Mouse (Mus musculus) layer of hippocampus, adult 18-20 months (tissue): Measurements from ENCODE around the gene Pfn3. TPM values are rescaled to one million over a fixed set of nuclear protein-coding genes. Genes with fewer than 3 reads are reported as not detected.
A peak's percentile ranks its signal among the peaks of the same experiment; 100 is the strongest.

Experiments used
- DNase-seq, 2 experiments: peaks; one replicate each; pipeline ENCODE4 v3.0.0; 2022; ENCODE audit warnings: low spot score in 2 of 2
- total RNA-seq, 2 experiments: library from RNA; stranded (reverse); gene quantifications; 2 replicates each; pipeline ENCODE4 v1.2.3; 2021

Gene Pfn3
- total RNA-seq, 2 experiments from 2014 or later = 0.68 TPM; not detected in 1

- DNase-seq = no peak
Observed at GRCm38 (mm10) chr13:55431889-55432685, 17.1 kb upstream of the Pfn3 start.

GRCm38 (mm10) chr13:55430566-55430965 lies 15.5 kb upstream of the Pfn3 start:
- DNase-seq = no peak

- DNase-seq = no peak
Observed at GRCm38 (mm10) chr13:55429226-55429888, 14.3 kb upstream of the Pfn3 start.

- DNase-seq = no peak
Observed at GRCm38 (mm10) chr13:55426613-55427012, 11.6 kb upstream of the Pfn3 start, which contains the start of gene F12. Gene F12 (minus strand): TSS chr13:55426793.

- peak; percentile 39 to 71 for DNase-seq
Observed at GRCm38 (mm10) chr13:55420933-55421800, 6.1 kb upstream of the Pfn3 start.

GRCm38 (mm10) chr13:55420018-55420932 lies 5.2 kb upstream of the Pfn3 start:
- DNase-seq = no peak

GRCm38 (mm10) chr13:55419142-55419541 lies 4.1 kb upstream of the Pfn3 start:
- no peak for DNase-seq

- DNase-seq = peak; percentile 53 to 87
Observed at GRCm38 (mm10) chr13:55418004-55418403, 3.0 kb upstream of the Pfn3 start.

- DNase-seq = no peak
Observed at GRCm38 (mm10) chr13:55413333-55413732, 1.7 kb downstream of the Pfn3 start.

GRCm38 (mm10) chr13:55412643-55413307 lies 2.3 kb downstream of the Pfn3 start:
- no peak for DNase-seq

GRCm38 (mm10) chr13:55411826-55412225 lies 3.2 kb downstream of the Pfn3 start:
- no peak for DNase-seq

GRCm38 (mm10) chr13:55408546-55409120 lies 6.4 kb downstream of the Pfn3 start:
- no peak for DNase-seq

- DNase-seq = no peak
Observed at GRCm38 (mm10) chr13:55407341-55407740, 7.7 kb downstream of the Pfn3 start.

- DNase-seq = no peak
Observed at GRCm38 (mm10) chr13:55405783-55406390, 9.1 kb downstream of the Pfn3 start.

GRCm38 (mm10) chr13:55404853-55405782 lies 9.9 kb downstream of the Pfn3 start:
- DNase-seq = peak; percentile 61 to 87

GRCm38 (mm10) chr13:55403935-55404852 lies 10.8 kb downstream of the Pfn3 start:
- peak in 1 of 2 experiments; percentile 65 for DNase-seq

GRCm38 (mm10) chr13:55403266-55403665 lies 11.8 kb downstream of the Pfn3 start:
- DNase-seq = no peak
